Mouse (Mus musculus) adrenal gland, adult 18-20 months (tissue): ENCODE results near the gene Oxct2b. TPM values are rescaled to one million over a fixed set of nuclear protein-coding genes. Genes with fewer than 3 reads are reported as not detected.
"Not testable (repeated sequence)": the region's sequence is repeated elsewhere in the genome, so short reads cannot be mapped to it uniquely, and the experiment has no call there.

Experiments
- DNase-seq, 2 experiments: peaks; one replicate each; pipeline ENCODE4 v3.0.0; 2021 to 2022; ENCODE audit warnings: low spot score in 2 of 2
- total RNA-seq, 2 experiments: library from RNA; stranded (reverse); gene quantifications; 1 replicate in 1 of 2; 2 replicates in 1 of 2; pipeline ENCODE4 v1.2.3; 2021

Gene Oxct2b
- total RNA-seq, 2 experiments from 2014 or later = not detected

GRCm38 (mm10) chr4:123112216-123112764 is 3.8 kb upstream of the Oxct2b start:
- DNase-seq = no peak

GRCm38 (mm10) chr4:123114651-123115050 is 1.4 kb upstream of the Oxct2b start:
- not testable (repeated sequence) for DNase-seq

GRCm38 (mm10) chr4:123116640-123117039 is 574 bp downstream of the Oxct2b start:
- DNase-seq = not testable (repeated sequence)

- DNase-seq = no peak
These were observed 5.2 kb downstream of the Oxct2b start for GRCm38 (mm10) chr4:123121286-123121685.

- no peak for DNase-seq
These were observed 10.6 kb downstream of the Oxct2b start for GRCm38 (mm10) chr4:123126626-123127025.

GRCm38 (mm10) chr4:123127051-123127450 is 11.0 kb downstream of the Oxct2b start:
- no peak for DNase-seq

GRCm38 (mm10) chr4:123137551-123137950 is 21.5 kb downstream of the Oxct2b start:
- DNase-seq = no peak

- peak; percentile 73 to 75 for DNase-seq
These were observed 23.6 kb downstream of the Oxct2b start, which contains the start of gene Ppie for GRCm38 (mm10) chr4:123139513-123140154. TSS of gene Ppie (minus strand) at chr4:123139951.

GRCm38 (mm10) chr4:123147446-123148150 is 31.5 kb downstream of the Oxct2b start:
- no peak for DNase-seq

- no peak for DNase-seq
These were observed 35.9 kb downstream of the Oxct2b start for GRCm38 (mm10) chr4:123152003-123152402.

- no peak for DNase-seq
These were observed 36.9 kb downstream of the Oxct2b start for GRCm38 (mm10) chr4:123152976-123153375.

- peak in 1 of 2 experiments; percentile 25 for DNase-seq
These were observed 38.9 kb downstream of the Oxct2b start for GRCm38 (mm10) chr4:123155004-123155403.

GRCm38 (mm10) chr4:123155427-123155826 is 39.4 kb downstream of the Oxct2b start:
- no peak for DNase-seq

GRCm38 (mm10) chr4:123155840-123156239 is 39.8 kb downstream of the Oxct2b start:
- no peak for DNase-seq

- no peak for DNase-seq
These were observed 44.5 kb downstream of the Oxct2b start for GRCm38 (mm10) chr4:123160571-123160970.

- DNase-seq = not testable (repeated sequence)
These were observed 45.2 kb downstream of the Oxct2b start for GRCm38 (mm10) chr4:123161251-123161650.

GRCm38 (mm10) chr4:123162305-123162917 is 46.3 kb downstream of the Oxct2b start:
- DNase-seq = no peak

- no peak for DNase-seq
These were observed 48.1 kb downstream of the Oxct2b start for GRCm38 (mm10) chr4:123164157-123164556.
